Mouse (Mus musculus) heart, embryonic 13.5 days (tissue): ENCODE measurements at regions not wholly inside any gene's neighbourhood (a gene's known extent, or its start where the extent isn't known, plus 50 kb on each side); places are given as distances from the start of the nearest gene placed in this dataset.

Experiments used
- ATAC-seq: fragments of 200-750 bp; cut with Nextera tagmentation; 2 replicates; pipeline ENCODE4 v1.8.0; 2017; ENCODE audit warnings: moderate TSS enrichment; ENCODE audit not compliant: insufficient number of reproducible peaks, low FRiP score, low TSS enrichment; ENCODE audit errors: extremely low read depth
- H3K27ac ChIP-seq: fragments of 300-500 bp; sonication (generic); replicated peaks from 2 replicates; pipeline ENCODE4 v1.5.1; 2015; ENCODE audit warnings: moderate library complexity, mild to moderate bottlenecking, inconsistent platforms
- H3K27me3 ChIP-seq: fragments of 300-500 bp; sonication (generic); replicated peaks from 2 replicates; pipeline ENCODE4 v1.6.1; 2015; ENCODE audit warnings: mild to moderate bottlenecking, inconsistent platforms
- H3K36me3 ChIP-seq: fragments of 300-500 bp; sonication (generic); 2 replicates; pipeline ENCODE4 v1.6.1; 2015; ENCODE audit warnings: mild to moderate bottlenecking, inconsistent platforms
- H3K4me1 ChIP-seq: fragments of 300-500 bp; sonication (generic); 2 replicates; pipeline ENCODE4 v1.6.1; 2015; ENCODE audit warnings: inconsistent platforms
- H3K4me2 ChIP-seq: fragments of 300-500 bp; sonication (generic); 2 replicates; pipeline ENCODE4 v1.6.1; 2015; ENCODE audit warnings: inconsistent platforms, mild to moderate bottlenecking, moderate library complexity
- H3K4me3 ChIP-seq: fragments of 300-500 bp; sonication (generic); 2 replicates; pipeline ENCODE4 v1.5.1; 2015; ENCODE audit warnings: moderate library complexity, mild to moderate bottlenecking, inconsistent platforms
- H3K9ac ChIP-seq: fragments of 300-500 bp; sonication (generic); 2 replicates; pipeline ENCODE4 v1.6.1; 2015; ENCODE audit warnings: inconsistent platforms, mild to moderate bottlenecking, moderate library complexity
- H3K9me3 ChIP-seq: fragments of 300-500 bp; sonication (generic); 2 replicates; pipeline ENCODE4 v1.6.1; 2016; ENCODE audit warnings: inconsistent platforms
- WGBS: fragments of 180-500 bp; shearing (Covaris S2); methylation state at CpG from one replicate; pipeline ENCODE4 v1.1.7; 2015; ENCODE audit warnings: mixed read lengths; 5-methylcytosine and 5-hydroxymethylcytosine counted together

GRCm38 (mm10) chr7:129922291-129922690, 330.6 kb downstream of the Wdr11 start:
- Histone ChIP-seq H3K27me3 (no peaks in the 10 kb centered on the region), H3K4me3 (no peak overlapping the region), H3K36me3 (no peaks in the 10 kb centered on the region), H3K9ac (no peak overlapping the region), H3K4me1 (0 out of 2 replicates have a peak, but pooled peaks cover 7% of the 10 kb centered on the region), H3K9me3 (no peaks in the 10 kb centered on the region), H3K27ac (no peak overlapping the region), H3K4me2 (no peak overlapping the region)
- ATAC-seq, result no peak
- WGBS, result 66% methylated on average over 7 of the region's 7 CpGs

- H3K36me3 ChIP-seq, result no peaks in the 10 kb centered on the region
- no peaks in the 10 kb centered on the region for H3K27me3 ChIP-seq
- no peak for ATAC-seq
- no peak overlapping the region for H3K9ac ChIP-seq
- no peak overlapping the region for H3K4me2 ChIP-seq
- WGBS, result 67% methylated on average over 6 of the region's 6 CpGs
- no peaks in the 10 kb centered on the region; the same call in 1 of the 2 replicates for H3K4me1 ChIP-seq
- 0 out of 2 replicates have a peak, but pooled peaks cover 2% of the 10 kb centered on the region for H3K9me3 ChIP-seq
- no peak overlapping the region for H3K4me3 ChIP-seq
- no peak overlapping the region for H3K27ac ChIP-seq
Measured at GRCm38 (mm10) chr7:129936731-129937130, 345.1 kb downstream of the Wdr11 start.

- Histone ChIP-seq H3K27ac (no peak overlapping the region), H3K36me3 (no peaks in the 10 kb centered on the region), H3K4me2 (no peak overlapping the region), H3K4me3 (no peak overlapping the region), H3K9ac (no peak overlapping the region), H3K9me3 (0 out of 2 replicates have a peak, but pooled peaks cover 2% of the 10 kb centered on the region), H3K27me3 (no peaks in the 10 kb centered on the region), H3K4me1 (no peaks in the 10 kb centered on the region; the same call in 1 of the 2 replicates)
- ATAC-seq, result no peak
- 82% methylated on average over 6 of the region's 6 CpGs for WGBS
Measured at GRCm38 (mm10) chr7:129937715-129938114, 346.1 kb downstream of the Wdr11 start.

GRCm38 (mm10) chr7:129938141-129938540, 346.5 kb downstream of the Wdr11 start:
- Histone ChIP-seq H3K27me3 (no peaks in the 10 kb centered on the region), H3K27ac (no peak overlapping the region), H3K9me3 (0 out of 2 replicates have a peak, but pooled peaks cover 2% of the 10 kb centered on the region), H3K4me1 (no peaks in the 10 kb centered on the region; the same call in 1 of the 2 replicates), H3K4me3 (no peak overlapping the region), H3K9ac (no peak overlapping the region), H3K4me2 (no peak overlapping the region), H3K36me3 (no peaks in the 10 kb centered on the region)
- 52% methylated on average over 10 of the region's 10 CpGs for WGBS
- no peak for ATAC-seq

- H3K27ac ChIP-seq, result no peak overlapping the region
- no peaks in the 10 kb centered on the region for H3K27me3 ChIP-seq
- no peak overlapping the region for H3K4me2 ChIP-seq
- no peaks in the 10 kb centered on the region for H3K36me3 ChIP-seq
- no peak overlapping the region for H3K4me3 ChIP-seq
- peaks cover 7% of the 10 kb centered on the region for H3K4me1 ChIP-seq
- H3K9ac ChIP-seq, result no peak overlapping the region
- ATAC-seq, result no peak
- WGBS, result 80% methylated on average over 5 of the region's 5 CpGs
- H3K9me3 ChIP-seq, result 0 out of 2 replicates have a peak, but pooled peaks cover 2% of the 10 kb centered on the region
Measured at GRCm38 (mm10) chr7:129939266-129939665, 347.6 kb downstream of the Wdr11 start.

- H3K27ac ChIP-seq, result no peak overlapping the region
- H3K9ac ChIP-seq, result no peak overlapping the region
- peaks cover 14% of the 10 kb centered on the region for H3K4me1 ChIP-seq
- 70% methylated on average over 9 of the region's 9 CpGs for WGBS
- H3K9me3 ChIP-seq, result no peaks in the 10 kb centered on the region
- no peaks in the 10 kb centered on the region for H3K27me3 ChIP-seq
- no peak for ATAC-seq
- H3K36me3 ChIP-seq, result no peaks in the 10 kb centered on the region
- H3K4me2 ChIP-seq, result no peak overlapping the region
- no peak overlapping the region for H3K4me3 ChIP-seq
Measured at GRCm38 (mm10) chr7:129941311-129942029, 349.8 kb downstream of the Wdr11 start.

- Histone ChIP-seq H3K27me3 (no peaks in the 10 kb centered on the region), H3K4me2 (no peak overlapping the region), H3K27ac (no peak overlapping the region), H3K9me3 (no peaks in the 10 kb centered on the region), H3K9ac (no peak overlapping the region), H3K4me3 (no peak overlapping the region), H3K4me1 (peaks cover 18% of the 10 kb centered on the region), H3K36me3 (no peaks in the 10 kb centered on the region)
- WGBS, result 68% methylated on average over 8 of the region's 8 CpGs
- no peak for ATAC-seq
Measured at GRCm38 (mm10) chr7:129948613-129949110, 357.0 kb downstream of the Wdr11 start.

GRCm38 (mm10) chr7:129950456-129950855, 358.8 kb downstream of the Wdr11 start:
- Histone ChIP-seq H3K36me3 (no peaks in the 10 kb centered on the region), H3K4me2 (no peak overlapping the region), H3K4me3 (no peak overlapping the region), H3K27me3 (no peaks in the 10 kb centered on the region), H3K27ac (no peak overlapping the region), H3K9ac (no peak overlapping the region), H3K9me3 (no peaks in the 10 kb centered on the region), H3K4me1 (peaks cover 4% of the 10 kb centered on the region; the same call in 1 of the 2 replicates)
- 85% methylated on average over 1 of the region's 1 CpGs for WGBS
- no peak for ATAC-seq

GRCm38 (mm10) chr7:129958379-129958778, 366.7 kb downstream of the Wdr11 start:
- no peaks in the 10 kb centered on the region for H3K27me3 ChIP-seq
- no peak overlapping the region for H3K4me3 ChIP-seq
- WGBS, result 72% methylated on average over 3 of the region's 3 CpGs
- no peak overlapping the region for H3K4me2 ChIP-seq
- no peaks in the 10 kb centered on the region for H3K9me3 ChIP-seq
- no peaks in the 10 kb centered on the region for H3K36me3 ChIP-seq
- H3K4me1 ChIP-seq, result 0 out of 2 replicates have a peak, but pooled peaks cover 5% of the 10 kb centered on the region
- no peak overlapping the region for H3K9ac ChIP-seq
- ATAC-seq, result no peak
- H3K27ac ChIP-seq, result no peak overlapping the region

GRCm38 (mm10) chr7:129962575-129962974, 370.9 kb downstream of the Wdr11 start:
- Histone ChIP-seq H3K36me3 (no peaks in the 10 kb centered on the region), H3K4me2 (no peak overlapping the region), H3K9me3 (no peaks in the 10 kb centered on the region), H3K27me3 (no peaks in the 10 kb centered on the region), H3K4me1 (peaks cover 20% of the 10 kb centered on the region), H3K9ac (no peak overlapping the region), H3K4me3 (no peak overlapping the region), H3K27ac (no peak overlapping the region)
- WGBS, result 81% methylated on average over 12 of the region's 12 CpGs
- no peak for ATAC-seq

GRCm38 (mm10) chr7:129964192-129964591, 372.5 kb downstream of the Wdr11 start:
- Histone ChIP-seq H3K4me1 (peaks cover 20% of the 10 kb centered on the region), H3K36me3 (no peaks in the 10 kb centered on the region), H3K4me2 (no peak overlapping the region), H3K9me3 (no peaks in the 10 kb centered on the region), H3K27me3 (no peaks in the 10 kb centered on the region), H3K9ac (no peak overlapping the region), H3K27ac (0 out of 2 replicates have a peak overlapping the region, but pooled peaks have one; percentile 6), H3K4me3 (no peak overlapping the region)
- no peak for ATAC-seq
- 13% methylated on average over 8 of the region's 8 CpGs for WGBS
